Mouse (Mus musculus) heart, postnatal 25 days (tissue): ENCODE results near the gene Igsf6. TPM values are rescaled to one million over a fixed set of nuclear protein-coding genes. Genes with fewer than 3 reads are reported as not detected.
A peak's percentile ranks its signal among the peaks of the same experiment; 100 is the strongest.
"Not testable (repeated sequence)": the region's sequence is repeated elsewhere in the genome, so short reads cannot be mapped to it uniquely, and the experiment has no call there.

ENCODE experiments used
- DNase-seq: peaks from one replicate; pipeline ENCODE4 v3.0.0; 2022; ENCODE audit warnings: low spot score
- intact Hi-C: fragments of 180-260 bp; cut with DNase I; formaldehyde crosslinking; loops from one replicate; pipeline ENCODE4 v1.15.1; 2025
- total RNA-seq, 2 experiments: library from RNA; stranded (reverse); gene quantifications; 2 replicates each; pipeline ENCODE4 v1.2.3; 2021

Igsf6 gene
- total RNA-seq, 2 experiments from 2014 or later: 1.7 TPM

DNA sequence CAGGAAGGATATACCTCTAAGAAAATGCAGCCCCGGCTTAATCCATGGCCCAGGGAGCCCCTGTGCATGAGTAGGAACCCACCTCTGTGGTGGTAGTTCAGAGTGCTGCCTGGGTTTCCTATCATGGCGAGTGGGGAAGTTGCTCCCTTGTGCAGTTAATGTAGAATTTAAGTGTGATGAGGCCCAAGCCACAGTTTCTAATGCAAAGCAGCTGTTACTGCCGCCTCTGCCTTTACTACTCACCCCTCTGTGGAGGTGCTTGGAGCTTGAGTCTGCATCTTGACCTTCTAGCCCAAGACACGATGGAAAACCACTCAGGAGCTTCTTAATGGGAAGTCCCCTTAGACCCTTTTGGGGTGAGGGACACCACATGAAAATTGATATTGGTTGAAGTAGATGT lies 3.1 kb downstream of the Igsf6 start:
- no peak for DNase-seq
- intact Hi-C loops: loop anchor here (5.0 kb wide), 1 partner anchor 39 kb away; the partner anchor contains the start of gene Mettl9

DNA sequence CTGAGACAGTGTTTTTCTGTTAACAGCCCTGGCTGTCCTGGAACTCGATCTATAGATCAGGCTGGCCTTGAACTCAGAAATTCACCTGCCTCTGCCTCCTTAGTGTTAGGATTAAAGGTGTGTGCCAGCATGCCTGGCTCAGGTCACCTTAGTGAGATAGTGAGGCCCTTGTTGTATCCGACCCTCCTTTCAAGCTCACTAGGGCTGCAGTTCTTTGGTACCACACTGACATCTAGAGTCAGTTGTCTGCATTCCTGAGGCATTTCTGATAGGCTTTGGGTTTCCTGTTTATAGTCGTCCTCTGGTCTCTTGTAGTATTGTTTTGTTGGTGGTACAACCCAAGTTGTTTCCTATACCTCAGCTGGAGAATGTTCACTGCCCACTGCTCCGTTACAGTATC lies 10.1 kb downstream of the Igsf6 start:
- no peak for DNase-seq
- intact Hi-C loops: loop anchor here (1.0 to 5.0 kb wide), 2 partner anchors 130 to 227 kb away; no protein-coding TSS in a partner anchor

DNA sequence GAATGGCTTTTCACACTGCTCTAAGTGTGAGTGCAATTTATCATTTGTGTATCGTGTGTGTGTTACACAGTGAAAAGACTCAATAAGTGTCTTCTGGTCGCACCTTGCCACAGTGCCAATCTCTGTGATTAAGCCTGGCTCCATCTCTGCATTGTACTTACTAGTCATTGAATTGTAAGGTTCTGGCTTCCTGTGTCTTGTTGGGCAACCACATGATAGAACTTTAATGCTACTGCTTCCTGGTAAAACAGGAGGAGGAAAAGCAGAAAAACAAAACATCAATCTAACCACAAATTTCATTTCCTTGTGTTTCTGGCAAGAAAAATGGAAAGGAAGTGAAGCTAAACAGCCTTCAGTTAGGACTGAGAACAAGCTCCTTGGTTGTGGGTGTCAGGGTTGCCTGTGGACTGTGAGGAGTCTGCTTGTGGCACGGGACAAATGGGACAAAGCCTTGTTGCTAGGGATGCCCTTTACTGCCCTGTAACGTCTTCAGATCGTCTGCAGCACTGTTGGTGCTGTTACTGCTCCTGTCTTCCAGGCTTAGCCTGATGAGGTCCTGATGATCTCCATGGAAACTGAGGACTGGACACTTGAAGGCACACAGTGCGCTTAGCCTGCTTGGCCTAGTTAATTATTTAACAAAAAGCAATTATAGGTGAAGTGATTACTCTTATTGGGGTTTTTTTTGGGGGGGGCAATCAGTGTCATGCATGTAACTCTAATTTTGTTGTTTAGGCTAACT lies 14.7 kb downstream of the Igsf6 start:
- no peak for DNase-seq
- intact Hi-C loops: loop anchor here (5.0 kb wide), 1 partner anchor 222 kb away; no protein-coding TSS in a partner anchor

DNA sequence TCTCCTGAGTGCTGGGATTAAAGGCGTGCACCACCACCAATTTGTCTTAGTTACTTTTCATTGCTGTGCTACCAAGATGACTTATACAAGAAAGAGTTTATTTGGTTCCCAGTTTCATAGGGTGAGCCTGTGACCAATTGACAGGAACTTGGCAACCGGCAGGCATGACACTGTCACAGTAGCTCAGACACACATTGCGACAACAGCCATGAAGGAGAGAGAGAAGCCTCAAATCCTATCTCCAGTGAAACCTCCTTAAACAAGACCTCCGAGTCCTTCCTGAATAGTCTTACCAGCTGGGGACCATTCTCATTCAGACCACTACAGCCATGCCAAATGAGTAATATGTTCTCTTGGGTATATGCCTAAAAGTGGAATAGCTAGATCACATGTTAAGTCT lies 21.3 kb downstream of the Igsf6 start:
- no peak for DNase-seq
- intact Hi-C loops: no loop called here

DNA sequence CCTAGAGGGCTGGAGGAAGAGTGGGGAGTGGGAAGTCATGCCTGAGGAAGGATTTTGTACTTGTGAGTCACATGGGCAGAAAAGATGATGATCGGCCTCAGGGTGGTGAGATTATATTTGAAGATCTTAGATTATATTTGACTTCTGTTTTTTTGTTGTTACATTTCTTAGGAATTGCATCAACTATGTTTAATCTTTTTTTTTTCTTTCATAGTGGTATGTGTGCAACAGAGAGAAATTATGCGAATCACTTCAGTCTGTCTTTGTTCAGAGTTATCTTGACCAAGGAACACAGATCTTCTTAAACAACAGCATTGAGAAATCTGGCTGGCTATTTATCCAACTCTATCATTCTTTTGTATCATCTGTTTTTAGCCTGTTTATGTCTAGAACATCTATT lies 26.7 kb downstream of the Igsf6 start:
- DNase-seq: no peak
- intact Hi-C loops: no loop called here

DNA sequence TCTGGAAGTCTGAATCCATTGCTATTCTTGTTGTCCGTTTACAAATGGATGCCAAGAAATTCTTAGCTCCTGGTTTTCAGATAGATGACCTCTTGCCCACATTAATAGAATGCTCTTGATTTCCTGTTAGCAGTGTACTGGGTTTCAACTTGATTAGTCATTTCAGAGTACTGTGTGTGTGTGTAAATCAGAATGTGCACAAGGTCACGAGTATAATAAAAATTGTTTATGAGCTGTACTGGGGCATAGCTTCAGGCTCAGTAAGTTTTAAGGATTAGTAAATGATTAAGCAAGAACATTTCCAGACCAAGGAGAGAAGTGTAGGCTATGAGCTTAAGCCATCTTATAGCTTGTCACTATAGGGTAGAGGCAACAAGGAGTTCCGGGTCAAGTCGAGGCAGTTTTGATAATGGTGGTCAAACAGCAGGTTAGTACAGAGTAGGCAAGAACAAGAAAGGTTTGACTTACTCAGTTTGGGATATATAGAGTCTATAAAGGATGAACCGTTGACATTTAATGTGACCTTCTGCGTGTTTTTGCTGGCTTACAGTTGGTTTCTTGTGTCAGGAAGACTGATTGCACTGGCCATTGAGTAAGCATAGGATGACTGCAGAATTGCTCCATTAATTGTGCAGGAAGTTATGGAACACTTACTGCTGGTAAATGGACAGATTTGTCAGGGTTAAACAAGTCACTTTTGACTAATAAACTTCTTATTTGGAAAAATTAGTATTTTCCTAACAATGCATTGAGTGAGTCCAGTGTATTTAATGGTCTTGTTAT lies 28.5 kb downstream of the Igsf6 start:
- DNase-seq: no peak
- intact Hi-C loops: no loop called here

DNA sequence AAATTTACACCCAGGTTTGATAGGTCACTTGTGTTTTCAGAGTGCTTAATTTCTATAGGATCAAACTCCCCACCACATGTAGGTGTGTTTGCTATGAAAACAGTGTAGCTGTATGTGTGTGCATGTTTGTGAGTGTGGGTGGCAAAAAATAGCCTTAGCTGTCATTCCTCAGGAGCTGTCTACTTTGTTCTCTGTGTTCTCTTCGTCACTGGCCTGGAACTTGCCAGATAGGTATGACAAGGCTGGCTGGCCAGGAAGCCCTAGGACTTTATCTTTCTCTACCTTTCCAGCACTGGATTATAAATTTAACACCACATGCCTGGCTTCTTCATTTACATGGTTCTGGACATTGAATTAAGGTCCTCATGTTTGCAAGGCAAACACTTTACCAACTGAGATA lies 30.1 kb downstream of the Igsf6 start:
- no peak for DNase-seq
- intact Hi-C loops: no loop called here

DNA sequence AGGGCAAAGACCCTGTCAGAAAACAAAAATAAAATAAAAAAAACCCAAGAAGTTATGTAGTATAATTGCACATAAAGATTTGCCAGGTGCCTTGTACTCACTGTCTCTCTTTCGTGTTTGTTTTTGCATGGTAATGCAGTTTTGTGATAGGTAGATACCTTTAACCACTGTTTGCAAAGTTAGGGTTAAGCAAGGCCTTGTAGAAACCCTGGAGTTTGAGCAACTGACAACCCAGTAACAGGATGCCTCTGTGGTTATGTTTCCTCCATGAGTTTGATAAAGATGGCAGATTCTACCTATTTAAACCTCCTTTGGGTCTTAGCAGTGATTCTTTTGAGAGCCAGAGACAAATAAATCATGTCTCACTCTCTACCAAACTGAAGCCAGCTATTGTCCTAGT lies 30.9 kb downstream of the Igsf6 start:
- intact Hi-C loops: no loop called here
- no peak for DNase-seq

DNA sequence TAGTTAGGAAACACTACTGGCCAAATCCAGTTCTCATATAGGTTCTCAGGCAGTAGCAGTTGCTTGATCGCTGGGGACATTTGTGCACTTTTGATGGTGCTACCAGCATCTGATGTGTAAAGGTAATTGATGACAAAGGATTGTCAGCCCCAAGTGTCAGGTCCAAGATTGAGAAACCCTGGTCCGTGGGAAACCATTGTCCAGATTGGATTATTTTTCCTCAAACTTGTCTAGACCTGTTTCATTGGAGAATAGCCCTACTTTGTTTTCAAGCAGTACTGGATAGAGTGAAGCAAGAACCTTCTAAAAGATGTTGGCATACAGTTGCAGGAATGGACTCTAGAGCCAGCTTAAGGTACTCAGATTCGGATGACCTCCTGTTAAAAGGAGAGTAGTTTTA lies 31.4 kb downstream of the Igsf6 start:
- intact Hi-C loops: no loop called here
- DNase-seq: no peak

DNA sequence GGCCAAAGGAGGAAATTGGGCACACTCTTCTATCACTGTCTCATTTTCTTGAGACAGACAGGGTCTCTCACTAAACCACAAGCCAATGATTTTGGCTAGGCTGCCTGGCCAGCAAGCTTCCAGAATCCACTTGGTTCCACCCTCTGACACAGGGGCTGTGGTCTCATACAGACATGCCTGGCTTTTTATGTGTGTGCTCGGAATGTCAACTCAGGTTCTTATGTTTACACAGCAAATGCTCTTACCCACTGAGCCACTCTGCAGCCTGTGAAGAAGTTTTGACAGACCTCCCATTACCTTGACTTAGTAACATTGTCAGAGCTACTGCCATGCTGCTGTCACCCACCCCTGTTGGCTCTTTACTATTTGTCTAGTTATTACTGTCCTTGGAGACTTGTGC lies 32.4 kb downstream of the Igsf6 start:
- no peak for DNase-seq
- intact Hi-C loops: no loop called here

DNA sequence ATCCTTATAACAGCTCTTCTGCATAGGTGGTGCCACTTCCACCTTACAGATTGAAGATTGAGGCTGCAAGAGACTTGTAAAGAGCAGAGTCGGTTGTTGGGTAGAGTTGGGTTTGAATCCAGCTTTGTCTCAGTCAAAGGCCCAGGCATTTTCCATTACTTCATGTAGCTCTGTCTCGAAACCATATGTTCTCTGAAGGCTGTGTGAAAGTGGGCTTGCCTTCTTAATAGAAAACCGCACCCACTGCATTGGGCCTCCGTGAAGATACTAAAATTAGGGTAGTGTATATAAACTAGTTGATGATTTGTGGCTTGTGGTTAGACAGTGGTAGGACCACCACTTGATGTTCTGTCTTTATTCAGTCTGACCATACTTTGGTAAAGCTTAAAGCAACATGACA lies 33.8 kb downstream of the Igsf6 start:
- intact Hi-C loops: no loop called here
- DNase-seq: no peak

DNA sequence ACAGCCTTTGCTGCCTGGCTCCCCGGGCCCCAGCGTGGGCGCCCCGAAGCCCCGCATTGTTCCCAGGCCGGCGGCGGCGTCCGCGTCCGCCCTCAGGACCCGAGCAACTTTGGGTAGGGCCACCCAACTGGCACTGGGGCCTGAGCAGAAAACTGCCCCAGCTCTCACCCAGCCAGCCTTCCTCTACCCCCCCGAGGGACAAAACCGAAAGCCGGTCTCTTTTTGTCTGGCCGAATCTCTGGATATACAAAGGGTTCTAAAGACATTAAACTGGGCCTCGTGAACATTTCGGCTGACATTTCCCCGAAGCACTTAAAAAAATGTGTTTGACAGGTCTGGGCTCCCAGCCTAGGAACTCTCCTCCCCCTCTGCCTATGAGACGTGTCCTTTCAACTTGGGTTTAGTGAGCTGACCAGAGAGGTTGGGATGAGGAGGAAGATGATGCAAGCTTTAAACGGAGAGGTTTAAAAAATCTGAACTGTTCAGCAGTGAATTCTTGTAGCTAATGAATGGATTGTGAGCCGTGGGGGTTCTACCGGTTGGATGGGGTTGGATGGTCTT lies 39.1 kb downstream of the Igsf6 start:
- intact Hi-C loops: loop anchor here (2.0 to 10.0 kb wide), 2 partner anchors 52 to 200 kb away; partner anchors contain the start of genes Cdr2 and Mfsd13b
- DNase-seq: peak; percentile 7

DNA sequence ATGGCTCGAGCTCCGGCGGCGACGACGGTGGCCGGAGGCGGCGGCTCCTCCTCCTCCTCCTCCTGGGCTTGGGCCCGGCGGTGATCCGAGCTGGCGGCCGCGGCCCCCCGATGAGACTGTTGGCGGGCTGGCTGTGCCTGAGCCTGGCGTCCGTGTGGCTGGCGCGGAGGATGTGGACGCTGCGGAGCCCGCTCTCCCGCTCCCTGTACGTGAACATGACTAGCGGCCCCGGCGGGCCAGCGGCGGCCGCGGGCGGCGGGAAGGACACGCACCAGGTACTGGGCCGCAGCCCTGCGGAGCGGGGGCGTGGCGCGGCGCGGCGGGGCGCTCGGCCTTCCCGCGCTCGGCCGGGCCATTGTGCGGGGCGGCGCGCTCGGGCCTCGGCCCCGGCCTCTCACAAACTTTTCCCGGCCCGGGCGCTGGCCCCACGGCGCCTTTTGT lies 39.7 kb downstream of the Igsf6 start:
- no peak for DNase-seq
- intact Hi-C loops: loop anchor here (2.0 to 10.0 kb wide), 3 partner anchors 38 to 200 kb away; partner anchors contain the start of genes Cdr2, Igsf6 and Mfsd13b

DNA sequence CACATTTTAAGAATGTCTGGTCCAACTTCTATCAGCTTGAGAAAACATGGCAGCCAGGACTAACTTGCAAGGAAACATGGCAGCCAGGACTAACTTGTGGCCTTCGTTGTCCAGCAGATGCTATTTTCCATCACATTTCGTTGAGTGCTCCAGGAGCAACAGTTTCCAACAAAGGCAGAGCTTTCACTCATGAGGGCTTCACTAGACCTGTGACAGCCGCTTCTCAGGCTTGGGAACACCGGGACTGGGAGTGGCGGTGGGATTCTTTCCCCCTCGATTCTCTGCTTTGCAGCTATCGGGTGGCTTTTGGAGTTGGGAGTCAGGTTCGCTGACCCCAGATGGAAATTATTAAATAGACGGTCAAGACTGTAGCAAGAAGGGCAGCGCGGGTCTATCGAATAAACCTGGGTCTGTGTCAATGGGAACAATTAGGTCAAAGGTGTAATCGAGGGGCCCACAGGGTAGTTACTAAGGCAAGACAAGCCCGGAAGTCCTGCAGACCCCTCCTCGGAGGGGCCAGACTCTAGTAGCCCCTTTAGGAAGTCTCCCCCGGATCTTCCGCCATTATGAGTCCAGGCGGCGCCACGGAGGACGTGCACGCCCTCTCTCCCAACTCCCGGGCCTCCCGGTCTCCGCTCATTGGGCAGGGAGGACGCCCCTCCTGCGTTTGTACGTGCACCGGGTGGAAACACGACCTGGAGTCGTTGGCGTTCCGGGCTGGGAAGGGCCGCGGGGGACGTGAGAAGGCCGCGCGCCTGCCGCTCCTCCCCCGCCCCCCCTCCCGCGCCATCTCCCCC lies 40.3 kb downstream of the Igsf6 start, which contains the start of gene Mettl9:
Gene Mettl9 (plus strand): TSS at position 590 of the 797 bp plus-strand sequence.
- intact Hi-C loops: loop anchor here (2.0 to 10.0 kb wide), 3 partner anchors 38 to 199 kb away; partner anchors contain the start of genes Cdr2, Igsf6 and Mfsd13b

DNA sequence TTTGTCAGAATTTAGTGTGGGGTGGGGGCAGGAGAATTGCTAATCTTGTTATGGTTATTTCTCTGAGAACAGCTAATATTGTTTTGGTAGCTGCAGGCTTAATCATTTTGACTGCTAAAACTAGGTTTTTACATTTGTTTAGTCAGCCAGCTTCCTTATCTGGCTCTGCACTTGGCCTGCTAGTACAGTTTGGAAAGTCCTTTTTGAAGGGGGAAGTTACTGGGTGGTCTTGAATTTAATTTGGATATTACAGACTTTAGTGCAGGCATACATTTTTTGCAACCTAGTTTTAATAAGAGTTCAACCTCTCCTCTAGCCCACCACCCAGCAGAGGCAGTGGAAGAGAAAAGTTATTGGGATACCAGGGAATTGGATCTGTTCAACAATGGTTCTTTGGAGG lies 44.4 kb downstream of the Igsf6 start:
- intact Hi-C loops: loop anchor here (5.0 to 10.0 kb wide), 2 partner anchors 42 to 195 kb away; partner anchors contain the start of gene Igsf6
- not testable (repeated sequence) for DNase-seq

More for the DNA sequence above, 40.3 kb downstream of the Igsf6 start, which contains the start of gene Mettl9:
- peak; percentile 87 for DNase-seq

DNA sequence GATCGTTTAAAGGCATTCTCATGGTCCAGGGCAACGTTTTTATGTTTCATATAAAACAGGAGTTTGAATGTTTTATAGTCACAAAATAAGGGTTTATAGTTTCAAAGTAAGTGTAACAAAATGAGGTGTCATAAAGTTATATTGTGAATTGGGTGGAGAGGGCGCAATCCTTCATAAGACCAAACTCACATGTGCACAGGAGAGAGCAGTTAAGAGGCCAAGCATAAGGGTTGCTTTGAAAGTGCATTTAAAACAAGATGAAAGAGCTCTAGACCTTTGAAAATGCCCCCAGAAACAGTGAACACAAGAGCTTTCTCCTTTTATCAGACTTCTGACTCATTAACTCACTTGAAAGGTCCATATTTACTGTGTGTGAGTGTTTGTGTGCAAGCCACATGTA lies 48.1 kb downstream of the Igsf6 start:
- no peak for DNase-seq
- intact Hi-C loops: no loop called here

DNA sequence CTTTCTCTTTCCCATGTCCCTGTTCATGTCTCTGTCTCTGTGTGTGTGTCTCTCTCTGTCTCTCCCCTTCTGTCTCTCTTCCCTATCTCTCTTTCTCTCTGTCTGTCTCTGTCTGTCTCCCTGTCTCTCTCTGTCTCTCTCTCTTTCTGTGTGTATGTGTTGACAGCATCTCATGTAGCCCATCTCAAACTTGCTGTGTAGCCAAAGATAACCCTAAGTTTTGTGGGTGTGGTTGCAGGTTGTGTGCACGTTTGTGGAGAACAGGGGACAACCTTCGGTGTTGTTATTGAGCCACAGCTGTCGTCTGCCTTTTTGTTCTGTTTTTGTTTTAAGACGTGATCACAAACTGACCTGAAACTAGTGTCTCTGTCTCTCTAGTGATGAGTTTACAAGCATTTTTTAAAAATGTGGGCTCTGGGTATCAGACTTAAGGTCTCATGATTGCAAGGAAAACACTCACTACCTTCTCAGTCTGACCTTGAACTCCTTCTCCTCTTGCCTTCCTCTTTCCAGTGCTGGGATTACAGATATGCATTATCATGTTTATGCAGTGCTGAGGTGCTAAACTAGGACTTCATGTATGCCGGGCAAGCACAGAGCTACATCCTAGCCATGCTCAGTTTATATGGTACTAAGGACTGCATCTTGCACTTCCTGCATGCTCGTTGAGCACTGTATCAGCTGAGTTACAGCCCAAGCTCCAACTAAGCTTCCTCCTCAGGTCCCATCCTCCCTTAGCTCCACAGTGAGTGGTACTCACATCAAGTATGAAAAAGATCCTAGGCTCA lies 49.0 kb downstream of the Igsf6 start:
- DNase-seq: no peak
- intact Hi-C loops: no loop called here

DNA sequence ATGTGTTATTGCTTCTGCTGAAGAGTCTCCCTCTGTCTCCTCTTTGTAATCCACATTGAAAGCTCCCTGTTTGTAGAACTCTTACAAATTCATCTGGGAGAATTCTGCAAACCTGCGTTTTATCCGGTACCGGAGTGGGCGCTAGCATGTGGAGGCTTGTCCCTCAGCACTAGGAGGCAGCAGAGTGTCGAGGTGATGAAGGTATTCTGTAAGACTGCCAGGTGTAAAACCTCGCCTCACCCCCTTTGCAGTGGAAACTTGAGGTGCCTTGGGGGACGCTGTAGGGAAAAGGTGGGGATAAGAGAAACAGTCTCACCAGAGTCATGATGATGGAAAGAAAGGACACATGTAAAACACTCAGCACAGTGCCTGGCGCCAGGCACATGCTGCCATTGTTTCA lies 54.1 kb downstream of the Igsf6 start:
- no peak for DNase-seq
- intact Hi-C loops: no loop called here

DNA sequence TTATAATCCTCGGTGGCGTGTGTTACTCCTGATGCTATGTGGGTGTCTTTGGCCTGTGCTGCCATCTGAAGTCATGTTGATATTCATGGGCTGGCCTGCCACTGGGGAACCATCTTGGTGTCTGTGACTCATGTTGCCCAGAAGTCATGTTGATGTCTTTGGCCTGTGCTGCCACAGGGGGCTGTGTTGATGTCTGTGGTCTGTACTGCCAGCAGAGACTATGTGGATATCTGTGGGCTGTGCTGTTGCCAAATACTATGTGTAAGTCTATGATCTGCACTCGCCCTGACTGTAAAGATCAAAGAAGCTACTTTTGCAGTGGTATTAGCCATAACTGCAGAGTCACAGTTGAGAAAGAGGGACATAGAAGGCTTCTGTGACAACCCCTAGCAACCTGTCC lies 55.6 kb downstream of the Igsf6 start:
- DNase-seq: no peak
- intact Hi-C loops: no loop called here
